Mouse (Mus musculus): ENCODE results near the gene Zscan18.

DNA sequence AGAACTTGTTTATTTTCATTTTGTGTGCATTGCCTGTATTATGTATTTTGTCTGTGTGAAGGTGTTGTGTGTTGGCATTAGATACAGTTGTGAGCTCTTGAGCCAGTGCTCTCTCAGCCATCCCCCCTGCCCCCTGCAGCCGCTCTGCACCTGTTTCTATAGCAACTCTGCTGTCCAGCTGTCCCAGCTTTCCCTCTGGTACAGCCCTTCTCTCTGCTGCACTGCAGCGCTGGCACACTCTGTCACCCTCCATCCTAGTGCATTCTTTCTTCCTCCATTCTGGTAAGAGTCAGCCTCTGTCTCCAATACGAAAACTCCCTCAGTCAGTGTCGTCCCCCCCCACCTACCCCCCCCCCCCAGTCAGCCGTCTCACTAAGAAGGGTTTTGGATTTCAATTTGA lies 15.4 kb downstream of the Zscan18 start:
- no peak for TF ChIP-seq ZNF384 (IDR thresholded peaks at IDR 0.05; ENCODE audit: low read depth, low read length)
- no peak for TF ChIP-seq EP300 (IDR thresholded peaks at IDR 0.05; ENCODE audit: low read depth in 1 of 2, low read length in 2 of 2)
- TF ChIP-seq POLR2A (IDR thresholded peaks at IDR 0.05; ENCODE audit: control insufficient read depth in 1 of 2, insufficient read depth in 1 of 2, low read depth in 1 of 2, low read length in 2 of 2, poor library complexity in 1 of 2), result no peak
- no peak for TF ChIP-seq TCF12 (IDR thresholded peaks at IDR 0.05; ENCODE audit: low read depth, low read length)

Measured in MEL (cell line).